Mouse (Mus musculus): ENCODE results near the gene Derl3. TPM values are rescaled to one million over a fixed set of nuclear protein-coding genes. Genes with fewer than 3 reads are reported as not detected.

Derl3 gene
- polyA plus RNA-seq, 1 experiment from 2014 or later: 1.2 TPM

- no peak for DNase-seq (ENCODE audit: low spot score)
Measured at GRCm38 (mm10) chr10:75913013-75913589, 19.9 kb downstream of the Derl3 start.

- DNase-seq (ENCODE audit: low spot score): no peak
Measured at GRCm38 (mm10) chr10:75915557-75915956, 22.3 kb downstream of the Derl3 start.

- no peak for DNase-seq (ENCODE audit: low spot score)
Measured at GRCm38 (mm10) chr10:75916840-75917239, 23.6 kb downstream of the Derl3 start.

- DNase-seq (ENCODE audit: low spot score): no peak
Measured at GRCm38 (mm10) chr10:75919026-75919425, 25.8 kb downstream of the Derl3 start.

GRCm38 (mm10) chr10:75921026-75921725 is 28.0 kb downstream of the Derl3 start, which contains the start of gene Smarcb1:
Gene Smarcb1, minus strand, starts transcription at chr10:75921617.
- peak; percentile 96 for DNase-seq (ENCODE audit: low spot score)

- no peak for DNase-seq (ENCODE audit: low spot score)
Measured at GRCm38 (mm10) chr10:75921726-75922560, 28.7 kb downstream of the Derl3 start.

- DNase-seq (ENCODE audit: low spot score): no peak
Measured at GRCm38 (mm10) chr10:75924324-75924723, 31.1 kb downstream of the Derl3 start.

- DNase-seq (ENCODE audit: low spot score): peak; percentile 69
Measured at GRCm38 (mm10) chr10:75926396-75926795, 33.2 kb downstream of the Derl3 start.

- DNase-seq (ENCODE audit: low spot score): no peak
Measured at GRCm38 (mm10) chr10:75930304-75930703, 37.1 kb downstream of the Derl3 start.

GRCm38 (mm10) chr10:75931311-75931710 is 38.1 kb downstream of the Derl3 start:
- no peak for DNase-seq (ENCODE audit: low spot score)

GRCm38 (mm10) chr10:75932081-75932678 is 39.0 kb downstream of the Derl3 start:
- peak; percentile 37 for DNase-seq (ENCODE audit: low spot score)

- DNase-seq (ENCODE audit: low spot score): no peak
Measured at GRCm38 (mm10) chr10:75932891-75933290, 39.7 kb downstream of the Derl3 start, which contains the start of gene Chchd10. Gene Chchd10, plus strand, starts transcription at chr10:75933130.

GRCm38 (mm10) chr10:75934991-75935390 is 41.8 kb downstream of the Derl3 start:
- DNase-seq (ENCODE audit: low spot score): no peak

- DNase-seq (ENCODE audit: low spot score): peak; percentile 78
Measured at GRCm38 (mm10) chr10:75935680-75936541, 42.7 kb downstream of the Derl3 start, which contains the start of gene Mmp11. Gene Mmp11, minus strand, starts transcription at chr10:75936496.

GRCm38 (mm10) chr10:75936909-75937667 is 43.9 kb downstream of the Derl3 start:
- no peak for DNase-seq (ENCODE audit: low spot score)

- no peak for DNase-seq (ENCODE audit: low spot score)
Measured at GRCm38 (mm10) chr10:75937851-75938643, 44.8 kb downstream of the Derl3 start.

GRCm38 (mm10) chr10:75939481-75940234 is 46.4 kb downstream of the Derl3 start:
- no peak for DNase-seq (ENCODE audit: low spot score)

- no peak for DNase-seq (ENCODE audit: low spot score)
Measured at GRCm38 (mm10) chr10:75940520-75940919, 47.3 kb downstream of the Derl3 start, which contains the start of gene Gm867. Gene Gm867, minus strand, starts transcription at chr10:75940672.
